Mouse (Mus musculus) bone marrow macrophage, adult 2 months (primary cell): ENCODE measurements around the gene Zfp334. TPM values are rescaled to one million over a fixed set of nuclear protein-coding genes. Genes with fewer than 3 reads are reported as not detected.

ENCODE experiments used
- H3K27ac ChIP-seq: 2 replicates; pipeline ENCODE4 v1.5.1; 2012; ENCODE audit warnings: low read depth, low read length; ENCODE audit not compliant: insufficient read depth
- H3K4me1 ChIP-seq: 2 replicates; pipeline ENCODE4 v1.6.1; 2012; ENCODE audit warnings: low read length; ENCODE audit not compliant: control insufficient read depth, insufficient read depth
- H3K4me3 ChIP-seq: 2 replicates; pipeline ENCODE4 v1.5.1; 2012; ENCODE audit warnings: mild to moderate bottlenecking, low read length, moderate library complexity; ENCODE audit not compliant: insufficient read depth
- CTCF ChIP-seq: IDR thresholded peaks from 2 replicates; pipeline ENCODE4 v1.5.1; 2012; ENCODE audit warnings: low read depth, mild to moderate bottlenecking, low read length, moderate library complexity
- POLR2A ChIP-seq: IDR thresholded peaks from 2 replicates; pipeline ENCODE4 v1.6.1; 2012; ENCODE audit warnings: mild to moderate bottlenecking, low read depth, low read length, borderline replicate concordance
- polyA plus RNA-seq: library from polyadenylated mRNA; stranded (reverse); fragments of >200 nt; gene quantifications from 2 replicates; pipeline ENCODE4 v1.2.4, GENCODE M21; 2012; ENCODE audit not compliant: missing spikeins, insufficient read depth, insufficient read length

Zfp334 gene
- polyA plus RNA-seq, 1 experiment, result 0.27 TPM

GRCm38 (mm10) chr2:165407700-165408301, 19.7 kb upstream of the Zfp334 start:
- no peak overlapping the region for H3K4me3 ChIP-seq
- peaks cover 50% of the 10 kb centered on the region for H3K4me1 ChIP-seq
- TF ChIP-seq POLR2A (no peak), CTCF (peak; percentile 76)
- H3K27ac ChIP-seq, result no peak overlapping the region

GRCm38 (mm10) chr2:165405351-165405750, 17.3 kb upstream of the Zfp334 start:
- TF ChIP-seq POLR2A (no peak), CTCF (no peak)
- peak overlapping the region; percentile 14; the same call in 1 of the 2 replicates for H3K4me3 ChIP-seq
- peaks cover 72% of the 10 kb centered on the region for H3K4me1 ChIP-seq
- H3K27ac ChIP-seq, result peak overlapping the region; percentile 96

GRCm38 (mm10) chr2:165404951-165405350, 16.9 kb upstream of the Zfp334 start:
- Histone ChIP-seq H3K4me3 (peak overlapping the region; percentile 14; the same call in 1 of the 2 replicates), H3K4me1 (peaks cover 76% of the 10 kb centered on the region), H3K27ac (peak overlapping the region; percentile 96)
- TF ChIP-seq POLR2A (no peak), CTCF (no peak)

GRCm38 (mm10) chr2:165398164-165398785, 10.2 kb upstream of the Zfp334 start:
- TF ChIP-seq CTCF, result no peak
- TF ChIP-seq POLR2A, result no peak
- no peak overlapping the region for H3K27ac ChIP-seq
- H3K4me1 ChIP-seq, result peaks cover 32% of the 10 kb centered on the region
- no peak overlapping the region for H3K4me3 ChIP-seq

DNA sequence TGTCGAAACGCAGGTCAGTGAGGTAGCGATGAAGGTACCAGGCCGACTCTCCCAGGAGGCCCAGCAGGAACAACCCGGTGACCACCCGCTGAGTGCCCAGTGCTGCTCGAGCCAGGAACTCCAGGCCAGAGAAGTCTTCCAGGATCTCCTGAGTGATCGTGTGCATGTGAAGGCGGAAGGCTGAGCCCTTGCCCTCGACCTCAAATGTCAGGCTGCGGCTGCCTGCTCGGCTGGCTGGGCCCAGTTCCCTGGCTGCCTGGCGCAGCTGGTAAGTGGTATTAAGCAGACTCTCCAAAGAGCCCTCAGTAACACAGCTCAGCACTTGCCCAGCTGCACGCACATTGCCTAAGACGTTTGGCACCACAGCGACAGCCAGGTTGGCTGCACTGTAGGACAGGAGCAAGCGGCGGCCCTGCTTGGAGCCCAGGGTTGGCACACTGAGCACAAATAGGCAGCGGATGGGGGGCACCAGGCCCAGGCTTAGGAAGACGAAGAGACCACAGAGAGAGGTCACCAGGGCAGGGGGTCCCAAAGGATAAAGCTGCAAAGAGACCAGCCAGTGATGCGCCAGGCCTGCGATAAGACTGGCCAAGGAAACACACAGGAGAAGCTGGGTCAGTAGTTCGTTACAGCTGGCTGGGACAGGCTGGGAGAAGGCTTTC, 9.6 kb upstream of the Zfp334 start:
- TF ChIP-seq POLR2A, result no peak
- no peak for TF ChIP-seq CTCF
- Histone ChIP-seq H3K4me1 (peaks cover 26% of the 10 kb centered on the region), H3K27ac (no peak overlapping the region), H3K4me3 (no peak overlapping the region)

DNA sequence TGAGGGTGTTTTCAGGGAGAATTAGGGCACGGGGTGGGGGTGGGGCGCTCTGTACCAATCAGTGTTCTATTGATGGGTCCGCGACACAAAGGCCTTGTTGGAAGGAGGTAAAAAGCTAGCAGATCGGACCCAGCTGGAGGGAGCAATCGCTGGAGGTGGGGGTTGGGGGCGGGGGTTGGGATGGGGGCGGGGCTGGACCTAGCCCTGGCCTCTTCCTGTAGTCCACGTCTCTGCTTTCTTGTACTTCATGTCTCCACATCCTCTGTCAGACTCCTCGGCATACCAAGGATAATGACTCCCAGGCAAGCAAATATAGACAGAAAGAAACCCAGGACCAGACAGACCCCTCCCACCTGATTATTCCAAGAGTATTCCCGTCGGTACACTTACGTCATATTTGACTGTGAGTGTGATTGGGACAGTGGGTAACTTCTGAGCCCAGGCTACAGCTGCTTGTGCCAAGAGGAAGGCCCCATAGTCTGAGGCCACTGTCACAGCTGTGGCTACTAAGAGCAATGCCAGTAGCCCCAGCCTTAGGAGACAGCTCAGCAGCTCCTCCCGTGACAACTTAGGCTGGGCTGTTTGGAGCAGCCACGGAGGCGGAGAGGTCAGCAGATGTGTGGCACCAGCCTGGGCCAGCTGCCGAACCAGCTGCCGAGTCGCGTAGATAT, 8.9 kb upstream of the Zfp334 start:
- Histone ChIP-seq H3K4me3 (no peak overlapping the region), H3K4me1 (peaks cover 20% of the 10 kb centered on the region), H3K27ac (no peak overlapping the region)
- TF ChIP-seq POLR2A (no peak), CTCF (no peak)

- TF ChIP-seq POLR2A, result no peak
- TF ChIP-seq CTCF, result no peak
- no peak overlapping the region for H3K27ac ChIP-seq
- no peak overlapping the region for H3K4me3 ChIP-seq
- peaks cover 6% of the 10 kb centered on the region for H3K4me1 ChIP-seq
Measured at GRCm38 (mm10) chr2:165392156-165392555, 4.1 kb upstream of the Zfp334 start.

DNA sequence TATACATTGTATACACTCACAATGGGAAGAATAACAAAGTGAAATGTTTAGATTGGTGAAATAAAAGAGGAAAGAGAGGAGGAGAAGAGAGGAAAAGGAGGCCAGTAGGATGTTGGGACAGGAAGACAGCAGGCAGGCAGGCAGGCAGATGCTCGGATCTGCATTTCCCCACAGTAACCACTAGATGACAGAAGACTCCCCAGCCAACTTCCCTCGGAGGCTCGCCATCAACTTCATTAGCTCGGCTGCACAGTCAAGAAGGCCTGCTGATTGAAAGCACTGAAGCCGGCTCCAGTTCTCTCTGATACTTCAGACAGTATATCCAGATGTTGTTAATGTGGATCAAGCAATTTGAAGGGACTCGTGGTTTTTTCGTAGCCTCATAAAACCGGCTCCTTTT, 3.5 kb upstream of the Zfp334 start:
- TF ChIP-seq POLR2A (no peak), CTCF (peak; percentile 86)
- Histone ChIP-seq H3K27ac (no peak overlapping the region), H3K4me1 (peaks cover 10% of the 10 kb centered on the region), H3K4me3 (no peak overlapping the region)

DNA sequence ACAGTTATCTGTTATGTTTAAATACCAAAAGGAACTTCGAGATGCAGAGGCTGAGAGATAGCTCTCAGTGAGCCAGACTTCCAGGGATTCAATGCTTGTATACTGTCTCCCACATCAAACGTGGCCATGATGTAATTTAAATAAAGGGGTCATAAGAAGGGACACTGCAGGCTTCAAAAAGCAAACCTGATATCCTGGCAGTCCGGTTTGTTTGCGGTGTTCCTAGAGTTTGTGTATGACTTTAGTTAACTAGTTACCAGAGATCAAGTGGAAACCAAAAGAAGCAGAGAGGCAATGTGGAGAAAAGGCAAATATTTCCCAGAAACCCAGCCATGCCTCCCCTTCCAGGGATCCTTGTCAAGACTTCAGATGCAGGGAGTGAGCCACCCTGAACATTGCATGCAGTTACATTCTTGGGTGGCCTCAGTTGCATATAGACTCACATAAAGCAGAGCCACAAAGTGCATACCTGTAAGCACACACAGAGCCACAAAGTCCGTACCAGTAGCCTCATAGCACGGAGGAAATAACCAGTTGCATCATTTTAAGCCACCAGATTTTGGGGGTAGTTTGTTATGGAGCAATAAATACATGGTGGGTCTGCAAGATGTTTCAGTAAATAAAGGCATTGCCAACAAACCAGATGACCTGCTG, 1.4 kb upstream of the Zfp334 start:
- no peak overlapping the region for H3K27ac ChIP-seq
- TF ChIP-seq POLR2A (no peak), CTCF (no peak)
- H3K4me3 ChIP-seq, result no peak overlapping the region
- H3K4me1 ChIP-seq, result peaks cover 10% of the 10 kb centered on the region

DNA sequence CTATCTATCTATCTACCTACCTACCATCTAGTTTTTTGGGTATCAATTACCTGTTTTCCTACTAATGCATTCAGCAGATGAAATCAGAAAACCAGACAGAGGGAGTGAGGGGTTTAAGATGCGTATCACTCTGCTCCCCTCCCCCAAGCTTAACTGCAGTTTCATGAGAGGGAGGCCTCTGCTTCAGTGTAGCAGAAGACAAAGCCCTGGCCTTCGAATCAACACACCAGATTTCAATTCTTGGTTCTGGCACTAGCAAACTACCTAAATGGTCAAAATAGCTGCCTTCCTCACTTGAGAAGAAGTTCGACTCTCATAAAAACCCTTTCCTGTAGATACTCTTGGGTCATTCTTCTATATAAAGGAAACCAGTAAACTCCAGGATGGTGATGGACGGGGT, 689 bp downstream of the Zfp334 start:
- peak overlapping the region; percentile 58 for H3K4me3 ChIP-seq
- TF ChIP-seq POLR2A (no peak), CTCF (no peak)

More for the DNA sequence above, 689 bp downstream of the Zfp334 start:
- no peak overlapping the region for H3K27ac ChIP-seq
- peaks cover 10% of the 10 kb centered on the region for H3K4me1 ChIP-seq
